Mouse (Mus musculus) stomach, postnatal 0 days (tissue): ENCODE measurements around the gene Siglecf. TPM values are rescaled to one million over a fixed set of nuclear protein-coding genes. Genes with fewer than 3 reads are reported as not detected.
"Not testable (repeated sequence)": the region's sequence is repeated elsewhere in the genome, so short reads cannot be mapped to it uniquely, and the experiment has no call there.

Experiments used
- ATAC-seq: fragments of 200-750 bp; cut with Nextera tagmentation; 2 replicates; pipeline ENCODE4 v1.8.0; 2017; ENCODE audit not compliant: low FRiP score, low TSS enrichment
- DNase-seq: peaks from one replicate; pipeline ENCODE4 v3.0.0-alpha.2; 2016; ENCODE audit warnings: low spot score
- H3K27ac ChIP-seq: fragments of 300-500 bp; sonication (generic); replicated peaks from 2 replicates; pipeline ENCODE4 v1.5.1; 2014; ENCODE audit warnings: mild to moderate bottlenecking, control low read depth
- H3K27me3 ChIP-seq: fragments of 300-500 bp; sonication (generic); 2 replicates; pipeline ENCODE4 v1.6.1; 2014; ENCODE audit warnings: low read length; ENCODE audit not compliant: control insufficient read depth, insufficient read depth
- H3K36me3 ChIP-seq: fragments of 300-500 bp; sonication (generic); 2 replicates; pipeline ENCODE4 v1.6.1; 2014; ENCODE audit warnings: low read length, mixed read lengths; ENCODE audit not compliant: control insufficient read depth, insufficient read depth
- H3K4me1 ChIP-seq: fragments of 300-500 bp; sonication (generic); replicated peaks from 2 replicates; pipeline ENCODE4 v1.6.1; 2014; ENCODE audit warnings: antibody characterized with exemption; ENCODE audit not compliant: control insufficient read depth, insufficient read depth
- H3K4me2 ChIP-seq: fragments of 300-500 bp; sonication (generic); replicated peaks from 2 replicates; pipeline ENCODE4 v1.6.1; 2014; ENCODE audit warnings: low read depth, mild to moderate bottlenecking, control low read depth, moderate library complexity
- H3K4me3 ChIP-seq: fragments of 300-500 bp; sonication (generic); 2 replicates; pipeline ENCODE4 v1.5.1; 2014; ENCODE audit warnings: low read depth, low read length, control low read depth
- H3K9ac ChIP-seq: fragments of 300-500 bp; sonication (generic); 2 replicates; pipeline ENCODE4 v1.6.1; 2014; ENCODE audit warnings: mild to moderate bottlenecking, low read length, control low read depth, mixed read lengths
- H3K9me3 ChIP-seq: fragments of 300-500 bp; sonication (generic); 2 replicates; pipeline ENCODE4 v1.6.1; 2016; ENCODE audit warnings: low read length; ENCODE audit not compliant: control insufficient read depth
- CTCF ChIP-seq: IDR thresholded peaks from 2 replicates; pipeline ENCODE4 v1.5.1; 2016; ENCODE audit warnings: antibody characterized with exemption, low read depth, mild to moderate bottlenecking, moderate library complexity
- EP300 ChIP-seq: optimal IDR thresholded peaks from 2 replicates; pipeline ENCODE3; 2016; ENCODE audit warnings: antibody characterized with exemption
- WGBS: fragments of 180-500 bp; shearing (Covaris S2); extraction: QIAGEN DNeasy Blood & Tissue Kit; methylation state at CpG from one replicate; pipeline ENCODE4 v1.1.7; 2014; 5-methylcytosine and 5-hydroxymethylcytosine counted together
- polyA plus RNA-seq: library from polyadenylated mRNA; unstranded; fragments of >200 nt; fragmentation: Nextera tagmentation; extraction: Ambion mirVana; gene quantifications from 2 replicates; pipeline ENCODE4 v1.2.1, GENCODE M21; 2015

Siglecf gene
- polyA plus RNA-seq, 1 experiment from 2014 or later: 0.04 TPM

DNA sequence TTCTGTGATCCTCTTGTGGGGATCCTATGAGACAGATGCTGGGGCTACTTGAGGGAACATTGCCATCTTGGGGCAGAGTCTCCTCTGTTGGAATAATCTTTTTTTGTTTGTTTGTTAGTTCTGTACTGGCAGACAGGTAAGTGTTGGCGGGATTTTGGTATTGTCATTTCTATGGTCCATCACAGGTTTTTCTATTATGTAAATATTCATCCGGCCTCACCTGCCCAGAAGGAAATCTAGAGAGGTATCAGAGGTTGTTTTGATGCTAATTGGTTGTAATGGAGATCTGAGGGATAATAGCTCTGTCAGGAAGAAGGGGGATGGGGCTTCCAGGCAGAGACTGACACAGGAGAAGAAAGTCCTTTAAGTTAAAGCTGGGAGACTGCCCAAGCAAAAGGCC lies 7.1 kb upstream of the Siglecf start:
- no peaks in the 10 kb centered on the region for H3K27me3 ChIP-seq
- H3K27ac ChIP-seq: no peak overlapping the region
- H3K4me2 ChIP-seq: no peak overlapping the region
- no peak for TF ChIP-seq EP300
- TF ChIP-seq CTCF: no peak
- WGBS: 77% methylated on average over 2 of the region's 2 CpGs
- H3K9me3 ChIP-seq: no peaks in the 10 kb centered on the region
- no peak overlapping the region for H3K4me3 ChIP-seq
- DNase-seq (no peak), ATAC-seq (no peak)
- no peaks in the 10 kb centered on the region for H3K4me1 ChIP-seq
- H3K9ac ChIP-seq: no peak overlapping the region
- H3K36me3 ChIP-seq: no peaks in the 10 kb centered on the region

DNA sequence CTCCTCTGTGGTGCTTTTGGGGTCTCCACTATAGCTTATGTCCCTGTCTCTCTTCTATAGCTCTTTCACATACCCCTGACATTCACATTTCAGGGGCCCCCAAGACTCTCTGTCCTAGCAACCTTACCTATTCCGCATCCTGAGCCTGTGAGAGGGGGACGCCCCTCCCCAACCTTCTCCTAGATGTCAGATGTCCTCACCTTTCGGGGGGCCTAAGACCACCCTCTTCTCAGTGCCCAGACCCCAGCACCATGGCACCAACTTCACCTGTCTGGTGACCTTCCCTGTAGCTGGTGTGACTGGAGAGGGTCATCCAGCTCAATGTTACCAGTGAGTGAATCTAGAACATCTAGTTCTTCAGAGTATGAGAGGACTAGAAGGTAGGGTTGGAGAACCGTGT lies 6.7 kb upstream of the Siglecf start:
- 76% methylated on average over 4 of the region's 4 CpGs for WGBS
- H3K9ac ChIP-seq: no peak overlapping the region
- no peaks in the 10 kb centered on the region for H3K4me1 ChIP-seq
- H3K9me3 ChIP-seq: no peaks in the 10 kb centered on the region
- H3K36me3 ChIP-seq: no peaks in the 10 kb centered on the region
- ATAC-seq: no peak
- no peak for DNase-seq
- TF ChIP-seq EP300: no peak
- TF ChIP-seq CTCF: no peak
- H3K27me3 ChIP-seq: no peaks in the 10 kb centered on the region
- no peak overlapping the region for H3K27ac ChIP-seq
- no peak overlapping the region for H3K4me2 ChIP-seq
- no peak overlapping the region for H3K4me3 ChIP-seq

DNA sequence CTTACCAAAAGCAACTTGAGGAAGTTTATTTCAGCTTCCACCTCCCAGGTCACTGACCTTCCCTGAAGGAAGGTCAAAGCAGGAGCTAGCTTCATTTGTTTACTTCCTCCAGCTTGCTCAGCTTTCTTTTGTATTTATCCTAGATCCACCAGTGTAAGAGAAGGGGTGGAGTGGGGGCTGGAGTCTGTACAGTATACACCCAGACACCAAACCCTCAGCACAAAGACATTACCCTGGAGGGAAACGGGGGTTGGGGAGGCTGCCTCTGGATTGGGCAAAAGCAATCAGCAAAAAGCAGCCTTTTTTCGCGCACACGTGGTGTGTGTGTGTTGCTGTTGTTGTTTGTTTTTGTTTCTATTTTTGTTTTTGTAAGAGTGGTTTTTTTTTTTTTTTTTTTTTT lies 5.0 kb upstream of the Siglecf start:
- Histone ChIP-seq H3K4me1 (no peaks in the 10 kb centered on the region), H3K27me3 (no peaks in the 10 kb centered on the region), H3K4me2 (no peak overlapping the region), H3K36me3 (no peaks in the 10 kb centered on the region), H3K9me3 (no peaks in the 10 kb centered on the region), H3K9ac (no peak overlapping the region), H3K27ac (no peak overlapping the region), H3K4me3 (no peak overlapping the region)
- 64% methylated on average over 4 of the region's 4 CpGs for WGBS
- TF ChIP-seq EP300 (no peak), CTCF (no peak)
- ATAC-seq (no peak), DNase-seq (no peak)

DNA sequence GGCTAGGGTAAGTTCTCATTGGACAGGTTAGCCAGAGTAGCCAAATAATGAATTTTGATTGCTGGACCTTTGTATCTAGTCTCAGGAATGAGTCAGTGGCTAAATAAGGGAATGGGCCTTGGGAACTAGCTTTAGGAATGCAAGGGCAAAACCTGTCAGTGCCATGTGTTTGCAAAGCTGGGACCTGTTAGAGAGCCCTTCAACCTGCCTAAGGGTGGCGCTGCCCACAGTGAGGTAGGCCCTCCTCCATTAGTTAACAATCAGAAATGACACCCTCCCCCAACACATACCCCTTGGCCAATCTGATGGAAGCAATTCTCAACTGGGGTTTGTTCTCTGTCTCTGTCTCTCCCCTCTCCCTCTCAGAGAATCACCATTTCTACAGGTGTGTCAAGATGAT lies 4.6 kb upstream of the Siglecf start:
- no peak overlapping the region for H3K9ac ChIP-seq
- ATAC-seq: no peak
- no peak for DNase-seq
- H3K36me3 ChIP-seq: no peaks in the 10 kb centered on the region
- no peaks in the 10 kb centered on the region for H3K27me3 ChIP-seq
- no peak overlapping the region for H3K4me3 ChIP-seq
- TF ChIP-seq CTCF (no peak), EP300 (no peak)
- no peak overlapping the region for H3K27ac ChIP-seq
- no peaks in the 10 kb centered on the region for H3K4me1 ChIP-seq
- WGBS: 53% methylated on average over 1 of the region's 1 CpGs
- H3K4me2 ChIP-seq: no peak overlapping the region
- no peaks in the 10 kb centered on the region for H3K9me3 ChIP-seq

DNA sequence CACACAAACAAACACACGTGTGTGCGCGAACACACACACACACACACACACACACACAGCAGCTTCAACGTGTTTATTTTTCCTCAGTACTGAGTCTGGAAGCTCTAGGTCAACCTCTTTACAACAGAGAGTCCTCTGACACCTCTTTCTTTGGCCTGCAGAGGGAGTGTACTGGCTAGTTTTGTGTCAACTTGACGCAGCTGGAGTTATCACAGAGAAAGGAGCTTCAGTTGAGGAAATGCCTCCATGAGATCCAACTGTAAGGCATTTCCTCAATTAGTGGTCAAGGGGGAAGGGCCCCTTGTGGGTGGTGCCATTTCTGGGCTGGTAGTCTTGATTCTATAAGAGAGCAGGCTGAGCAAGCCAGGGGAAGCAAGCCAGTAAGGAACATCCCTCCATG lies 1.5 kb upstream of the Siglecf start:
- DNase-seq: peak; percentile 16
- H3K27ac ChIP-seq, H3K4me1 ChIP-seq, H3K9ac ChIP-seq, H3K27me3 ChIP-seq, H3K4me3 ChIP-seq, H3K4me2 ChIP-seq, H3K36me3 ChIP-seq, H3K9me3 ChIP-seq: not testable (repeated sequence)
- peak; percentile 59 for TF ChIP-seq CTCF
- 64% methylated on average over 5 of the region's 5 CpGs for whole genome bisulfite sequencing
- peak; percentile 56 for ATAC-seq

DNA sequence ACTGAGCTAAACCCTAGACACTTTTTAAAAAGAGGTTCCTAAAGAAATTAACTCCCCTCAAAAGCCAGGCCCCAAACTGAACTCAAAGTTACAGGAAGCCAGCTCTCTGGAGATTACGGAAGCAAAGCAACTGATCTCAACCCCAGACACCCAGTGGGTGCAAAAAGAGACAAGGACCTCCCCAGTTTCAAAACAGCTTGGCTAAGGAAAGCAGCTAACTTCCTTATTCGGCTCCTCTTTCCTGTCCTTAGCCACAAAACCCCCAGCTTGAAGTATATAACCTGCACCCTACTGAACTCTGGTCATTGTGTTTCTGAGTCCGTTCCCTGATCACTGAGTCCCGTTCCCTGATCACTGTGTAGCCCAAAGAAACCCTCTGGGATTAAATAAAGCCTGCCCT lies 2.0 kb downstream of the Siglecf start:
- Histone ChIP-seq H3K36me3 (no peaks in the 10 kb centered on the region), H3K27ac (peak overlapping the region; percentile 5; the same call in 1 of the 2 replicates), H3K4me2 (no peak overlapping the region), H3K9me3 (no peaks in the 10 kb centered on the region), H3K4me3 (no peak overlapping the region), H3K4me1 (no peaks in the 10 kb centered on the region), H3K9ac (no peak overlapping the region), H3K27me3 (no peaks in the 10 kb centered on the region)
- TF ChIP-seq EP300 (no peak), CTCF (no peak)
- WGBS: 68% methylated on average over 4 of the region's 4 CpGs
- ATAC-seq (no peak), DNase-seq (no peak)
